Mouse (Mus musculus): ENCODE results near the gene Ints14. TPM values are rescaled to one million over a fixed set of nuclear protein-coding genes. Genes with fewer than 3 reads are reported as not detected.

Ints14 gene
- total and polyA plus RNA-seq, 3 experiments, result 30.1 to 58.2 (median 52.9) TPM

GRCm38 (mm10) chr9:65020128-65020527, 59.4 kb downstream of the Ints14 start:
- H3K27ac ChIP-seq (ENCODE audit: insufficient read depth, low read depth), result no peak overlapping the region
- peak overlapping the region; percentile 85; the same call in 1 of the 2 replicates for H3K9ac ChIP-seq (ENCODE audit: insufficient read depth, low read depth)
- H3K79me2 ChIP-seq (replicated peaks; ENCODE audit: control insufficient read depth, extremely low read depth, insufficient read depth, poor library complexity, severe bottlenecking), result peaks cover 16% of the 10 kb centered on the region
- TF ChIP-seq JUN (IDR thresholded peaks at IDR 0.05; ENCODE audit: insufficient read depth, low read depth, low read length), result no peak
- no peak for TF ChIP-seq E2F4 (IDR thresholded peaks at IDR 0.05; ENCODE audit: insufficient replicate concordance, low read depth, low read length)
- no peak for TF ChIP-seq TCF12 (IDR thresholded peaks at IDR 0.05; ENCODE audit: low read depth, low read length)
- TF ChIP-seq SIN3A (IDR thresholded peaks at IDR 0.05; ENCODE audit: low read length), result no peak
- TF ChIP-seq ELF1 (IDR thresholded peaks at IDR 0.05; ENCODE audit: low read depth, low read length), result no peak
- no peak for TF ChIP-seq POLR2AphosphoS2 (IDR thresholded peaks at IDR 0.05; ENCODE audit: low read depth, low read length)
- TF ChIP-seq EP300 (IDR thresholded peaks at IDR 0.05; ENCODE audit: low read length), result no peak
- no peak for TF ChIP-seq UBTF (IDR thresholded peaks at IDR 0.05; ENCODE audit: low read depth, low read length)
- TF ChIP-seq IRF4 (IDR thresholded peaks at IDR 0.05; ENCODE audit: low read depth, low read length), result no peak
- no peak for TF ChIP-seq MXI1 (IDR thresholded peaks at IDR 0.05; ENCODE audit: low read depth, low read length)
- TF ChIP-seq MAFK (IDR thresholded peaks at IDR 0.05; ENCODE audit: insufficient replicate concordance, low read length), result no peak
- TF ChIP-seq MYC (IDR thresholded peaks at IDR 0.05; ENCODE audit: low read depth, low read length), result no peak
- no peak for TF ChIP-seq JUND (conservative IDR thresholded peaks at IDR 0.05; ENCODE audit: low read depth, low read length)
- TF ChIP-seq ZKSCAN1 (IDR thresholded peaks at IDR 0.05; ENCODE audit: borderline replicate concordance, low read depth, low read length), result no peak
- H3K36me3 ChIP-seq (replicated peaks in 1 of 2; ENCODE audit: control insufficient read depth in 1 of 2, insufficient read depth in 1 of 2, low read length in 1 of 2), result peaks cover 0 to 14% of the 10 kb centered on the region in 2 experiments
- in situ Hi-C loops (cut with MboI; ENCODE audit: low pct_ligation_motif_present, low pct_unique_long_range_greater_than_20kb, low sequenced_read_pairs) (no loop called here), dilution Hi-C loops (cut with MboI; ENCODE audit: extremely low pct_ligation_motif_present, extremely low pct_unique_long_range_greater_than_20kb, low sequenced_read_pairs) (no loop called here)
- no peak for DNase-seq (ENCODE audit: extremely low read depth)
- H3K4me3 ChIP-seq (replicated peaks in 1 of 3; ENCODE audit: low read depth in 2 of 3, low read length in 2 of 3, poor library complexity in 1 of 3), result peak overlapping the region in 1 of 3 experiments; percentile 88
- H3K4me2 ChIP-seq (ENCODE audit: insufficient read depth, low read depth, poor library complexity, severe bottlenecking), result peak overlapping the region; percentile 49
- H3K27me3 ChIP-seq (replicated peaks), result no peaks in the 10 kb centered on the region
- H3K9me3 ChIP-seq (replicated peaks; ENCODE audit: low read length), result peaks cover under 1% of the 10 kb centered on the region
- H3K4me1 ChIP-seq (ENCODE audit: control insufficient read depth in 1 of 2, insufficient read depth in 2 of 2), result peaks cover 10 to 49% of the 10 kb centered on the region in 2 experiments

- DNase-seq (ENCODE audit: extremely low read depth), result peak; percentile 82
- peak within 1 kb of the TSS; percentile 42 for H3K27ac ChIP-seq (ENCODE audit: insufficient read depth, low read depth)
- H3K4me3 ChIP-seq (replicated peaks in 1 of 3; ENCODE audit: low read depth in 2 of 3, low read length in 2 of 3, poor library complexity in 1 of 3), result peak within 1 kb of the TSS; percentile 79 to 99 (median 88)
- dilution Hi-C loops (cut with MboI; ENCODE audit: extremely low pct_ligation_motif_present, extremely low pct_unique_long_range_greater_than_20kb, low sequenced_read_pairs), result no loop called here
- peaks cover 0 to 8% of the 10 kb centered on the region in 2 experiments for H3K36me3 ChIP-seq (replicated peaks in 1 of 2; ENCODE audit: control insufficient read depth in 1 of 2, insufficient read depth in 1 of 2, low read length in 1 of 2)
- peak within 1 kb of the TSS; percentile 85 for H3K9ac ChIP-seq (ENCODE audit: insufficient read depth, low read depth)
- no peaks in the 10 kb centered on the region for H3K27me3 ChIP-seq (replicated peaks)
- H3K79me2 ChIP-seq (replicated peaks; ENCODE audit: control insufficient read depth, extremely low read depth, insufficient read depth, poor library complexity, severe bottlenecking), result peaks cover 14% of the 10 kb centered on the region
- peaks cover 10 to 49% of the 10 kb centered on the region in 2 experiments for H3K4me1 ChIP-seq (ENCODE audit: control insufficient read depth in 1 of 2, insufficient read depth in 2 of 2)
- in situ Hi-C loops (cut with MboI; ENCODE audit: low pct_ligation_motif_present, low pct_unique_long_range_greater_than_20kb, low sequenced_read_pairs), result no loop called here
- H3K9me3 ChIP-seq (replicated peaks; ENCODE audit: low read length), result peaks cover 5% of the 10 kb centered on the region
- H3K4me2 ChIP-seq (ENCODE audit: insufficient read depth, low read depth, poor library complexity, severe bottlenecking), result peak within 1 kb of the TSS; percentile 83
- TF ChIP-seq ELF1 (IDR thresholded peaks at IDR 0.05; ENCODE audit: low read depth, low read length), result peak; percentile 22; the same call in 1 of the 2 replicates
- peak; percentile 94 for TF ChIP-seq POLR2A (IDR thresholded peaks at IDR 0.05; ENCODE audit: low read depth, low read length)
- TF ChIP-seq E2F4 (IDR thresholded peaks at IDR 0.05; ENCODE audit: insufficient replicate concordance, low read depth, low read length), result no peak
- TF ChIP-seq ZNF384 (IDR thresholded peaks at IDR 0.05; ENCODE audit: low read depth, low read length), result no peak
- no peak for TF ChIP-seq MAFK (IDR thresholded peaks at IDR 0.05; ENCODE audit: insufficient replicate concordance, low read length)
- peak; percentile 21; the same call in 1 of the 2 replicates for TF ChIP-seq MEF2A (IDR thresholded peaks at IDR 0.05; ENCODE audit: borderline replicate concordance, low read depth, low read length)
- peak; percentile 92 for TF ChIP-seq USF1 (IDR thresholded peaks at IDR 0.05; ENCODE audit: low read depth, low read length)
- 0 out of 2 replicates have a peak, but pooled peaks have one; percentile 63 for TF ChIP-seq UBTF (IDR thresholded peaks at IDR 0.05; ENCODE audit: low read depth, low read length)
- no peak for TF ChIP-seq MAZ (IDR thresholded peaks at IDR 0.05; ENCODE audit: low read depth, low read length)
- no peak for TF ChIP-seq GABPA (IDR thresholded peaks at IDR 0.05; ENCODE audit: insufficient replicate concordance, low read depth, low read length)
- no peak for TF ChIP-seq ETS1 (conservative IDR thresholded peaks at IDR 0.05; ENCODE audit: low read depth, low read length)
- TF ChIP-seq JUND (conservative IDR thresholded peaks at IDR 0.05; ENCODE audit: low read depth, low read length), result no peak
- TF ChIP-seq USF2 (conservative IDR thresholded peaks at IDR 0.05; ENCODE audit: low read depth, low read length), result peak; percentile 83
- TF ChIP-seq TBP (conservative IDR thresholded peaks at IDR 0.05; ENCODE audit: low read depth, low read length), result 0 out of 2 replicates have a peak, but pooled peaks have one; percentile 40
- TF ChIP-seq JUN (IDR thresholded peaks at IDR 0.05; ENCODE audit: insufficient read depth, low read depth, low read length), result no peak
- TF ChIP-seq SIN3A (IDR thresholded peaks at IDR 0.05; ENCODE audit: low read length), result no peak; the same call in 1 of the 2 replicates
- no peak; the same call in 1 of the 2 replicates for TF ChIP-seq MYC (IDR thresholded peaks at IDR 0.05; ENCODE audit: low read depth, low read length)
- peak; percentile 48; the same call in 1 of the 2 replicates for TF ChIP-seq CHD2 (IDR thresholded peaks at IDR 0.05; ENCODE audit: low read length)
- TF ChIP-seq NELFE (IDR thresholded peaks at IDR 0.05; ENCODE audit: low read depth, low read length), result peak; percentile 94
- TF ChIP-seq KAT2A (IDR thresholded peaks at IDR 0.05; ENCODE audit: insufficient replicate concordance, low read length), result no peak
- peak; percentile 85 for TF ChIP-seq MAX (IDR thresholded peaks at IDR 0.05; ENCODE audit: low read length)
- TF ChIP-seq IRF4 (IDR thresholded peaks at IDR 0.05; ENCODE audit: low read depth, low read length), result peak; percentile 18; the same call in 1 of the 2 replicates
These were observed 60.5 kb downstream of the Ints14 start, which contains the start of gene Hacd3 for GRCm38 (mm10) chr9:65020991-65021886. TSS of gene Hacd3 (minus strand) at chr9:65021693.

All from CH12.LX (cell line).